Mouse (Mus musculus): ENCODE results near the gene Tbc1d20. TPM values are rescaled to one million over a fixed set of nuclear protein-coding genes. Genes with fewer than 3 reads are reported as not detected.

Gene Tbc1d20
- total and polyA plus RNA-seq, 3 experiments = 15.7 to 45.8 (median 35.8) TPM

- no peak for ATAC-seq (ENCODE audit: extremely low read depth, insufficient number of reproducible peaks, low FRiP score, poor library complexity, severe bottlenecking)
- peaks cover 98% of the 10 kb centered on the region for H3K36me3 ChIP-seq (replicated peaks)
- no peak for DNase-seq (ENCODE audit: low spot score)
These were observed 27.9 kb downstream of the Tbc1d20 start for GRCm38 (mm10) chr2:152321558-152321957.

GRCm38 (mm10) chr2:152322198-152322597 is 28.6 kb downstream of the Tbc1d20 start:
- no peak for DNase-seq (ENCODE audit: low spot score)
- H3K4me3 ChIP-seq (ENCODE audit: low read depth, low read length) = no peak overlapping the region
- H3K27me3 ChIP-seq (ENCODE audit: insufficient read depth, low read length) = no peaks in the 10 kb centered on the region
- no peaks in the 10 kb centered on the region for H3K9me3 ChIP-seq (replicated peaks)
- peaks cover 98% of the 10 kb centered on the region for H3K36me3 ChIP-seq (replicated peaks)
- H3K4me1 ChIP-seq (ENCODE audit: insufficient read depth, low read depth, low read length) = peaks cover 36% of the 10 kb centered on the region
- no peak for TF ChIP-seq GATA1 (IDR thresholded peaks at IDR 0.05; ENCODE audit: borderline replicate concordance, low read length)
- no peak for TF ChIP-seq CTCF (IDR thresholded peaks at IDR 0.05; ENCODE audit: low read depth, low read length)
- no peak for TF ChIP-seq POLR2AphosphoS5 (IDR thresholded peaks at IDR 0.05; ENCODE audit: insufficient replicate concordance, low read depth, low read length)
- ATAC-seq (ENCODE audit: extremely low read depth, insufficient number of reproducible peaks, low FRiP score, poor library complexity, severe bottlenecking) = no peak

More at GRCm38 (mm10) chr2:152321558-152321957, 27.9 kb downstream of the Tbc1d20 start:
- TF ChIP-seq TAL1 (conservative IDR thresholded peaks at IDR 0.05; ENCODE audit: low read depth, low read length) (no peak), GATA2 (IDR thresholded peaks at IDR 0.05; ENCODE audit: borderline replicate concordance, low read depth, low read length) (no peak), POLR2AphosphoS5 (IDR thresholded peaks at IDR 0.05; ENCODE audit: insufficient replicate concordance, low read depth, low read length) (no peak), GATA1 (IDR thresholded peaks at IDR 0.05; ENCODE audit: borderline replicate concordance, low read length) (no peak)
- Histone ChIP-seq H3K4me3 (ENCODE audit: low read depth, low read length) (no peak overlapping the region), H3K27me3 (ENCODE audit: insufficient read depth, low read length) (no peaks in the 10 kb centered on the region), H3K9me3 (replicated peaks) (no peaks in the 10 kb centered on the region), H3K4me1 (ENCODE audit: insufficient read depth, low read depth, low read length) (peaks cover 30% of the 10 kb centered on the region)

- H3K9me3 ChIP-seq (replicated peaks) = no peaks in the 10 kb centered on the region
- H3K4me1 ChIP-seq (ENCODE audit: insufficient read depth, low read depth, low read length) = peaks cover 47% of the 10 kb centered on the region
- TF ChIP-seq TAL1 (conservative IDR thresholded peaks at IDR 0.05; ENCODE audit: low read depth, low read length) = no peak
- no peak for TF ChIP-seq POLR2AphosphoS5 (IDR thresholded peaks at IDR 0.05; ENCODE audit: insufficient replicate concordance, low read depth, low read length)
- no peak for TF ChIP-seq GATA2 (IDR thresholded peaks at IDR 0.05; ENCODE audit: borderline replicate concordance, low read depth, low read length)
- H3K27me3 ChIP-seq (ENCODE audit: insufficient read depth, low read length) = no peaks in the 10 kb centered on the region
- peaks cover 99% of the 10 kb centered on the region for H3K36me3 ChIP-seq (replicated peaks)
- ATAC-seq (ENCODE audit: extremely low read depth, insufficient number of reproducible peaks, low FRiP score, poor library complexity, severe bottlenecking) = 0 out of 2 replicates have a peak, but pooled peaks have one; percentile 4
- DNase-seq (ENCODE audit: low spot score) = no peak
- H3K4me3 ChIP-seq (ENCODE audit: low read depth, low read length) = no peak overlapping the region
These were observed 30.3 kb downstream of the Tbc1d20 start for GRCm38 (mm10) chr2:152323971-152324370.

- Histone ChIP-seq H3K27me3 (ENCODE audit: insufficient read depth, low read length) (no peaks in the 10 kb centered on the region), H3K9me3 (replicated peaks) (no peaks in the 10 kb centered on the region), H3K4me1 (ENCODE audit: insufficient read depth, low read depth, low read length) (peaks cover 55% of the 10 kb centered on the region), H3K4me3 (ENCODE audit: low read depth, low read length) (no peak overlapping the region), H3K36me3 (replicated peaks) (peaks cover 99% of the 10 kb centered on the region)
- no peak for TF ChIP-seq GATA2 (IDR thresholded peaks at IDR 0.05; ENCODE audit: borderline replicate concordance, low read depth, low read length)
- no peak for TF ChIP-seq GATA1 (IDR thresholded peaks at IDR 0.05; ENCODE audit: borderline replicate concordance, low read length)
- TF ChIP-seq CTCF (IDR thresholded peaks at IDR 0.05; ENCODE audit: low read depth, low read length) = no peak
- no peak for TF ChIP-seq TAL1 (conservative IDR thresholded peaks at IDR 0.05; ENCODE audit: low read depth, low read length)
- TF ChIP-seq POLR2AphosphoS5 (IDR thresholded peaks at IDR 0.05; ENCODE audit: insufficient replicate concordance, low read depth, low read length) = no peak
- DNase-seq (ENCODE audit: low spot score) = no peak
- no peak for ATAC-seq (ENCODE audit: extremely low read depth, insufficient number of reproducible peaks, low FRiP score, poor library complexity, severe bottlenecking)
These were observed 31.2 kb downstream of the Tbc1d20 start for GRCm38 (mm10) chr2:152324842-152325241.

- DNase-seq (ENCODE audit: low spot score) (no peak), ATAC-seq (ENCODE audit: extremely low read depth, insufficient number of reproducible peaks, low FRiP score, poor library complexity, severe bottlenecking) (no peak)
- Histone ChIP-seq H3K36me3 (replicated peaks) (peaks cover 99% of the 10 kb centered on the region), H3K4me1 (ENCODE audit: insufficient read depth, low read depth, low read length) (peaks cover 68% of the 10 kb centered on the region), H3K4me3 (ENCODE audit: low read depth, low read length) (no peak overlapping the region), H3K27me3 (ENCODE audit: insufficient read depth, low read length) (no peaks in the 10 kb centered on the region), H3K9me3 (replicated peaks) (no peaks in the 10 kb centered on the region)
- TF ChIP-seq POLR2AphosphoS5 (IDR thresholded peaks at IDR 0.05; ENCODE audit: insufficient replicate concordance, low read depth, low read length) = no peak
These were observed 32.5 kb downstream of the Tbc1d20 start for GRCm38 (mm10) chr2:152326157-152326556.

GRCm38 (mm10) chr2:152326654-152327053 is 33.0 kb downstream of the Tbc1d20 start:
- TF ChIP-seq CTCF (IDR thresholded peaks at IDR 0.05; ENCODE audit: low read depth, low read length) (no peak), POLR2AphosphoS5 (IDR thresholded peaks at IDR 0.05; ENCODE audit: insufficient replicate concordance, low read depth, low read length) (no peak), GATA2 (IDR thresholded peaks at IDR 0.05; ENCODE audit: borderline replicate concordance, low read depth, low read length) (no peak), GATA1 (IDR thresholded peaks at IDR 0.05; ENCODE audit: borderline replicate concordance, low read length) (no peak), TAL1 (conservative IDR thresholded peaks at IDR 0.05; ENCODE audit: low read depth, low read length) (no peak)
- DNase-seq (ENCODE audit: low spot score) (no peak), ATAC-seq (ENCODE audit: extremely low read depth, insufficient number of reproducible peaks, low FRiP score, poor library complexity, severe bottlenecking) (no peak)
- Histone ChIP-seq H3K9me3 (replicated peaks) (no peaks in the 10 kb centered on the region), H3K4me1 (ENCODE audit: insufficient read depth, low read depth, low read length) (peaks cover 67% of the 10 kb centered on the region), H3K27me3 (ENCODE audit: insufficient read depth, low read length) (no peaks in the 10 kb centered on the region), H3K36me3 (replicated peaks) (peaks cover 94% of the 10 kb centered on the region), H3K4me3 (ENCODE audit: low read depth, low read length) (no peak overlapping the region)

GRCm38 (mm10) chr2:152327980-152328379 is 34.4 kb downstream of the Tbc1d20 start:
- H3K4me1 ChIP-seq (ENCODE audit: insufficient read depth, low read depth, low read length) = peaks cover 66% of the 10 kb centered on the region
- H3K36me3 ChIP-seq (replicated peaks) = peaks cover 81% of the 10 kb centered on the region
- H3K4me3 ChIP-seq (ENCODE audit: low read depth, low read length) = no peak overlapping the region
- H3K27me3 ChIP-seq (ENCODE audit: insufficient read depth, low read length) = no peaks in the 10 kb centered on the region
- DNase-seq (ENCODE audit: low spot score) = no peak
- TF ChIP-seq GATA2 (IDR thresholded peaks at IDR 0.05; ENCODE audit: borderline replicate concordance, low read depth, low read length) (no peak), CTCF (IDR thresholded peaks at IDR 0.05; ENCODE audit: low read depth, low read length) (no peak)
- no peak for ATAC-seq (ENCODE audit: extremely low read depth, insufficient number of reproducible peaks, low FRiP score, poor library complexity, severe bottlenecking)
- no peaks in the 10 kb centered on the region for H3K9me3 ChIP-seq (replicated peaks)

Data from G1E (cell line).